Mouse (Mus musculus) layer of hippocampus, adult 2 months (tissue): Measurements from ENCODE around the gene Scd2. TPM values are rescaled to one million over a fixed set of nuclear protein-coding genes. Genes with fewer than 3 reads are reported as not detected.
A peak's percentile ranks its signal among the peaks of the same experiment; 100 is the strongest.

Experiments
- DNase-seq, 2 experiments: peaks; one replicate each; pipeline ENCODE4 v3.0.0; 2022; ENCODE audit warnings: low spot score in 2 of 2
- H3K27ac ChIP-seq: fragments of 200-600 bp; 2 replicates; pipeline ENCODE4 v1.8.1; 2022
- H3K4me3 ChIP-seq: fragments of 200-600 bp; 2 replicates; pipeline ENCODE4 v1.8.1; 2022; ENCODE audit warnings: mild to moderate bottlenecking
- CTCF ChIP-seq: fragments of 200-600 bp; conservative IDR thresholded peaks from 2 replicates; pipeline ENCODE4 v1.8.1; 2022; ENCODE audit warnings: antibody characterized with exemption, mild to moderate bottlenecking, moderate library complexity
- total RNA-seq, 2 experiments: library from RNA; stranded (reverse); gene quantifications; 2 replicates each; pipeline ENCODE4 v1.2.3; 2021

Gene Scd2
- total RNA-seq, 2 experiments from 2014 or later, result 597 to 622 TPM

- DNase-seq, result no peak
These were observed 33.0 kb upstream of the Scd2 start for GRCm38 (mm10) chr19:44260487-44260886.

GRCm38 (mm10) chr19:44261774-44262173 lies 31.7 kb upstream of the Scd2 start:
- no peak for DNase-seq
- H3K27ac ChIP-seq, result no peak overlapping the region
- H3K4me3 ChIP-seq, result no peak overlapping the region
- no peak for TF ChIP-seq CTCF

More at GRCm38 (mm10) chr19:44260487-44260886, 33.0 kb upstream of the Scd2 start:
- no peak overlapping the region for H3K4me3 ChIP-seq
- TF ChIP-seq CTCF, result peak; percentile 67
- no peak overlapping the region for H3K27ac ChIP-seq

- Histone ChIP-seq H3K27ac (no peak overlapping the region), H3K4me3 (no peak overlapping the region)
- no peak for TF ChIP-seq CTCF
- no peak for DNase-seq
These were observed 29.9 kb upstream of the Scd2 start for GRCm38 (mm10) chr19:44263581-44263980.

GRCm38 (mm10) chr19:44264226-44264625 lies 29.2 kb upstream of the Scd2 start:
- Histone ChIP-seq H3K4me3 (no peak overlapping the region), H3K27ac (no peak overlapping the region)
- TF ChIP-seq CTCF, result no peak
- no peak for DNase-seq

GRCm38 (mm10) chr19:44265300-44265699 lies 28.2 kb upstream of the Scd2 start:
- no peak overlapping the region for H3K4me3 ChIP-seq
- no peak for DNase-seq
- no peak for TF ChIP-seq CTCF
- H3K27ac ChIP-seq, result no peak overlapping the region

- no peak overlapping the region; the same call in 1 of the 2 replicates for H3K4me3 ChIP-seq
- no peak overlapping the region; the same call in 1 of the 2 replicates for H3K27ac ChIP-seq
- no peak for TF ChIP-seq CTCF
- DNase-seq, result no peak
These were observed 27.6 kb upstream of the Scd2 start for GRCm38 (mm10) chr19:44265911-44266337.

- Histone ChIP-seq H3K4me3 (peak overlapping the region; percentile 83), H3K27ac (peak overlapping the region; percentile 97)
- no peak; the same call in 1 of the 2 replicates for TF ChIP-seq CTCF
- no peak for DNase-seq
These were observed 27.0 kb upstream of the Scd2 start for GRCm38 (mm10) chr19:44266458-44266823.

GRCm38 (mm10) chr19:44266824-44267498 lies 26.5 kb upstream of the Scd2 start:
- peak; percentile 84 to 89 for DNase-seq
- TF ChIP-seq CTCF, result peak; percentile 65
- peak overlapping the region; percentile 97 for H3K27ac ChIP-seq
- H3K4me3 ChIP-seq, result peak overlapping the region; percentile 83

GRCm38 (mm10) chr19:44267499-44268002 lies 25.9 kb upstream of the Scd2 start:
- no peak for TF ChIP-seq CTCF
- Histone ChIP-seq H3K27ac (peak overlapping the region; percentile 97), H3K4me3 (peak overlapping the region; percentile 83)
- DNase-seq, result no peak

GRCm38 (mm10) chr19:44273711-44274110 lies 19.8 kb upstream of the Scd2 start:
- peak overlapping the region; percentile 3; the same call in 1 of the 2 replicates for H3K27ac ChIP-seq
- TF ChIP-seq CTCF, result no peak
- H3K4me3 ChIP-seq, result no peak overlapping the region
- DNase-seq, result peak in 1 of 2 experiments; percentile 12

GRCm38 (mm10) chr19:44274452-44274851 lies 19.0 kb upstream of the Scd2 start:
- H3K27ac ChIP-seq, result peak overlapping the region; percentile 51
- DNase-seq, result no peak
- no peak for TF ChIP-seq CTCF
- H3K4me3 ChIP-seq, result no peak overlapping the region

GRCm38 (mm10) chr19:44275418-44275817 lies 18.1 kb upstream of the Scd2 start:
- Histone ChIP-seq H3K4me3 (no peak overlapping the region), H3K27ac (no peak overlapping the region)
- TF ChIP-seq CTCF, result no peak
- no peak for DNase-seq

GRCm38 (mm10) chr19:44276861-44277260 lies 16.6 kb upstream of the Scd2 start:
- Histone ChIP-seq H3K27ac (no peak overlapping the region), H3K4me3 (no peak overlapping the region)
- no peak for TF ChIP-seq CTCF
- DNase-seq, result no peak

- Histone ChIP-seq H3K4me3 (no peak overlapping the region), H3K27ac (no peak overlapping the region)
- no peak for TF ChIP-seq CTCF
- DNase-seq, result no peak
These were observed 15.5 kb upstream of the Scd2 start for GRCm38 (mm10) chr19:44277931-44278330.
